Mouse (Mus musculus): ENCODE results near the gene Col8a2. TPM values are rescaled to one million over a fixed set of nuclear protein-coding genes. Genes with fewer than 3 reads are reported as not detected.

Col8a2 gene
- polyA plus RNA-seq, 1 experiment from 2014 or later: 4.9 TPM

DNA sequence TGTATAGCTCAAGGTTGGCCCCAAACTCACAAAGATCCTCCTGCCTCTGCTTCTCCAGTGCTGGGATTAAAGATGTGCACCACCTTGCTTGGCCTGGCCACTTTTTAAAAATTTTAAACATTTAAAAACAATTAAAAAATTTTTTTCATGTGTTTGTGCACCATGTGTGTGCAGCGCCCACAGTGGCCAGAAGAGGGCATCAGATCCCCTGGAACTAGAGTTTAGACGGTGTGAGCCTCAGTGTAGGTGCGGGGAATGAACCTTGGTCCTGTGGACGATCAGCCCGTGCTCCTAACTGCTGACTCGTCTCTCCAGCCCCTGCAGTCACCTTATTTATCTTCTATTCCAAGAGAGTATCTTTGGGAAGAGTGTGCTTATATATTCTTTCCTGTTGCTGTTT, 19.5 kb downstream of the Col8a2 start:
- 83% methylated on average over 6 of the region's 6 CpGs for WGBS
- Histone ChIP-seq H3K4me3 (no peak overlapping the region), H3K4me1 (peaks cover 17% of the 10 kb centered on the region), H3K36me3 (no peaks in the 10 kb centered on the region), H3K9ac (no peak overlapping the region), H3K4me2 (no peak overlapping the region), H3K27me3 (replicated peaks) (peaks cover 44% of the 10 kb centered on the region), H3K9me3 (no peaks in the 10 kb centered on the region), H3K27ac (replicated peaks) (no peak overlapping the region)
- ATAC-seq (ENCODE audit: extremely low read depth, insufficient number of reproducible peaks, low FRiP score, low TSS enrichment): no peak

DNA sequence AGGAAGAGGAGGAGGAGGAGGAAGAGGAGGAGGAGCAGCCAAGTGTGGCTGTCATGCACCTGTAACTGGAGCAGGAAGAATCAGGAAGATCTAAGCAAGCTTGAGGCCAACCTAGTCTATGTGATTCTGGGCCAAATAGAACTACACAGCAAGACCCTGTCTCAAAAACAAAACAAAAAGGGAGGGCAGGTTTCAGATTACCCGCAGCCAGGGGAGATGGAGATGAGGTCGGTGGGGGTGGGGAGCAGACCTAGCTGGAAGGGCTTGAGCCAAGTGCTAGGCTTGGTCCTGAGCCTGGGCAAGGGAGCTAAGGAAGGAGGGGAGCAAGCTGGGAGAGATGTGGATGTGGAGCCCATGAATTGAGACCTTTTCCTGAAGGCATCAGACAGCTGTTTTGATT, 20.2 kb downstream of the Col8a2 start:
- no peak overlapping the region for H3K4me3 ChIP-seq
- WGBS: 19% methylated on average over 2 of the region's 2 CpGs
- peaks cover 9% of the 10 kb centered on the region for H3K4me1 ChIP-seq
- no peaks in the 10 kb centered on the region for H3K36me3 ChIP-seq
- no peaks in the 10 kb centered on the region for H3K9me3 ChIP-seq
- H3K27me3 ChIP-seq (replicated peaks): peaks cover 36% of the 10 kb centered on the region
- no peak overlapping the region for H3K4me2 ChIP-seq
- no peak overlapping the region for H3K27ac ChIP-seq (replicated peaks)
- no peak for ATAC-seq (ENCODE audit: extremely low read depth, insufficient number of reproducible peaks, low FRiP score, low TSS enrichment)
- no peak overlapping the region for H3K9ac ChIP-seq

DNA sequence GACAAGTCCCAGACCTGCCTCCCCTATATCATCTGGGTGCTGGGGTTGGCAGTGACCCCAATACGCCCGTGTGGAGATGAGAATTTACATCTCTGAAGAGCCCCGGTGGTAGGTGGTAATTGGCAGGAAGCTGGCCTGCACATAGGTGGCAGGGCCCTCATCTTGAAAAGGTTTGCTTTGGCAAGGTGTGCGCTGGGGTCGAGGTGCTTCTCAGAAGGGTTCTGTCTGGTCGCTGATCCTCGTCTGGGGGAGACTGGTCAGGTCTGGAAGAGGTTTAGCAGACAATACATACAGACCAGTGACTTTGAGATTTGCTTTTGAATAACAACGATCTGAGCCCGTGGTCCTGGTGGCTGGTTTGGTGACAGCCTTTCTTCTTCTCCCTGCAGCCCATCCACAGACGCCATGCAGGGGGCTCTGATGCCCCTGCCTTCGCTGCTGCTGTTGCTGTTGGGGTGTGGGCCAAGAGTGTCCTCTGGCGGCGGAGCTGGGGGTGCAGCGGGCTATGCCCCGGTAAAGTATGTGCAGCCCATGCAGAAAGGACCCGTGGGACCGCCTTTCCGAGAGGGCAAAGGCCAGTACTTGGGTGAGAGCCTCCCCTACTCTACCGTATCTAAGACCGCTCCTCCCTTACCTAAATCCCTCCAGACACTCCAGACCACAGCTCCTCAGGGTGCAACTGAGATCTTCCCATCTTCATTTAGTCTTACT, 22.8 kb downstream of the Col8a2 start:
- Histone ChIP-seq H3K4me1 (peaks cover 21% of the 10 kb centered on the region), H3K27me3 (replicated peaks) (peaks cover 11% of the 10 kb centered on the region), H3K27ac (replicated peaks) (no peak overlapping the region), H3K9ac (no peak overlapping the region), H3K36me3 (no peaks in the 10 kb centered on the region), H3K9me3 (no peaks in the 10 kb centered on the region), H3K4me2 (peak overlapping the region; percentile 54), H3K4me3 (0 out of 2 replicates have a peak overlapping the region, but pooled peaks have one; percentile 1)
- WGBS: 15% methylated on average over 20 of the region's 20 CpGs
- no peak for ATAC-seq (ENCODE audit: extremely low read depth, insufficient number of reproducible peaks, low FRiP score, low TSS enrichment)

DNA sequence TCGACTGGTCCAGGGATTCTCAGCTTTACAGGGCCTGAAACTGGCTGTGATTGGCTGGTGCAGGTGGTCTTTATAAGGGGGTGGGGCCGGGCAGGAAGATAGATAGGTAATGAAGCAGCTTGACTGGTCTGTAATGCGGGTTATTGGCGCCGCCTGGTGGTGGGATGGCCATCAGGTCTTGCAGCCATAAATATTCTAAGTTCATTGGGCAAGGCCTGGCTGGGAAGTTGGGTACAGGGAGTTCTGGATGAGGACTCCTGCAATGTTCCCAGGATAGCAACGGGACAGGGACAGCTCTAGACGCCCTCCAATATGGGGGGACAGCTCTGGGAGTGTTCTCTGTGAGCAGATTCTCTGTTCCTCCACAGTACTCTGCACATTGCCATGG, 23.3 kb downstream of the Col8a2 start:
- Histone ChIP-seq H3K9me3 (no peaks in the 10 kb centered on the region), H3K27me3 (replicated peaks) (peaks cover 11% of the 10 kb centered on the region), H3K27ac (replicated peaks) (no peak overlapping the region), H3K4me3 (0 out of 2 replicates have a peak overlapping the region, but pooled peaks have one; percentile 1), H3K4me2 (peak overlapping the region; percentile 54), H3K36me3 (0 out of 2 replicates have a peak, but pooled peaks cover 3% of the 10 kb centered on the region), H3K4me1 (peaks cover 26% of the 10 kb centered on the region), H3K9ac (no peak overlapping the region)
- ATAC-seq (ENCODE audit: extremely low read depth, insufficient number of reproducible peaks, low FRiP score, low TSS enrichment): no peak; the same call in 1 of the 2 replicates
- under 1% methylated on average over 7 of the region's 7 CpGs for WGBS

DNA sequence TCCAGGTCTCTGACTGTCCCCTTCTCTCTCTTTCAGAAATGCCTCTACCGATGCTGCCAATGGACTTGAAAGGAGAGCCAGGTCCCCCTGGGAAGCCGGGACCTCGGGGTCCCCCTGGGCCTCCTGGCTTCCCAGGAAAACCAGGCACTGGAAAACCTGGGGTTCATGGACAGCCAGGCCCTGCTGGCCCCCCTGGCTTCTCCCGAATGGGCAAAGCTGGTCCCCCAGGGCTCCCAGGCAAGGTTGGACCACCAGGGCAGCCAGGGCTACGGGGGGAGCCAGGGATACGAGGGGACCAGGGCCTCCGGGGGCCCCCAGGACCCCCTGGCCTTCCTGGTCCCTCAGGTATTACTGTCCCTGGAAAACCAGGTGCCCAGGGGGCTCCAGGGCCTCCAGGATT, 23.8 kb downstream of the Col8a2 start:
- 70% methylated on average over 7 of the region's 7 CpGs for WGBS

DNA sequence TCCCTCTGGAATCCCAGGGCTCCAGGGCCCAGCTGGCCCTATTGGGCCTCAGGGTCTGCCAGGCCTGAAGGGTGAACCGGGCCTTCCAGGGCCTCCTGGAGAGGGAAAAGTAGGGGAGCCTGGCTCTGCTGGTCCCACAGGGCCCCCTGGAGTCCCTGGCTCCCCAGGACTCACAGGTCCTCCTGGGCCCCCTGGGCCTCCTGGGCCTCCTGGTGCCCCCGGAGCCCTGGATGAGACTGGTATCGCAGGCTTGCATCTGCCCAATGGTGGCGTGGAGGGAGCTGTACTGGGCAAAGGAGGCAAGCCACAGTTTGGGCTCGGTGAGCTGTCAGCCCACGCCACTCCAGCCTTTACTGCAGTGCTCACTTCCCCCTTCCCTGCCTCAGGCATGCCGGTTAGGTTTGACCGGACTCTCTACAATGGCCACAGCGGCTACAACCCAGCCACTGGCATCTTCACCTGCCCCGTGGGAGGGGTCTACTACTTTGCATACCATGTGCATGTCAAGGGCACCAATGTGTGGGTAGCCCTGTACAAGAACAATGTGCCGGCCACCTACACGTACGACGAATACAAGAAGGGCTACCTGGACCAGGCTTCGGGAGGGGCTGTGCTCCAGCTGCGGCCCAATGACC, 25.1 kb downstream of the Col8a2 start:
- 86% methylated on average over 16 of the region's 16 CpGs for WGBS
- Histone ChIP-seq H3K4me3 (no peak overlapping the region), H3K9me3 (no peaks in the 10 kb centered on the region), H3K36me3 (peaks cover 20% of the 10 kb centered on the region), H3K27ac (replicated peaks) (no peak overlapping the region), H3K4me1 (peaks cover 35% of the 10 kb centered on the region), H3K27me3 (replicated peaks) (peaks cover 11% of the 10 kb centered on the region), H3K4me2 (no peak overlapping the region), H3K9ac (no peak overlapping the region)
- no peak for ATAC-seq (ENCODE audit: extremely low read depth, insufficient number of reproducible peaks, low FRiP score, low TSS enrichment)

More for the DNA sequence above, 23.8 kb downstream of the Col8a2 start:
- Histone ChIP-seq H3K9ac (no peak overlapping the region), H3K27ac (replicated peaks) (no peak overlapping the region), H3K27me3 (replicated peaks) (peaks cover 11% of the 10 kb centered on the region), H3K4me3 (no peak overlapping the region), H3K9me3 (no peaks in the 10 kb centered on the region), H3K4me2 (no peak overlapping the region), H3K4me1 (peaks cover 29% of the 10 kb centered on the region), H3K36me3 (peaks cover 6% of the 10 kb centered on the region; the same call in 1 of the 2 replicates)
- ATAC-seq (ENCODE audit: extremely low read depth, insufficient number of reproducible peaks, low FRiP score, low TSS enrichment): no peak

DNA sequence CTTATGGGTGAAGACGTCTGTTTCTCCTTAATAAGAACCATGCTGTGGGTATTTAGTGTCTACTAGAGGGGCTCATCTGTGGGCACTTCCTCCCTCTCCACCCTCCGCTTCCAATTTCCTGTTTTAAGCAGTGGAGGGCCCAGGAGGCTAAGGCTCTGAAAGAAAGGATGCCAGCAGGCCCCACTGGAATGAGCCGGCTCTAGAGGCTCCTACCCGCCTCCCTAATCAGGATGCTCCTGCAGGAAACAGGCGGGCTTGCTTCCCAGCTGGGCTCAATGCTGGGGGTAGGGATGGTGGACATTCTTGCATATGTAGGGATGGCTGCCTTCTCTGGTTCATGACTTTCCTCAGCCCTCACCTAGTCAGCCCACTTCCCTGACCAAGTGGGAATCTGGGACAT, 26.6 kb downstream of the Col8a2 start:
- Histone ChIP-seq H3K4me3 (no peak overlapping the region), H3K27me3 (replicated peaks) (peaks cover 11% of the 10 kb centered on the region), H3K36me3 (peaks cover 35% of the 10 kb centered on the region), H3K9ac (0 out of 2 replicates have a peak overlapping the region, but pooled peaks have one; percentile 13), H3K4me1 (peaks cover 35% of the 10 kb centered on the region), H3K4me2 (no peak overlapping the region), H3K9me3 (no peaks in the 10 kb centered on the region), H3K27ac (replicated peaks) (no peak overlapping the region)
- WGBS: 32% methylated on average over 5 of the region's 5 CpGs
- no peak for ATAC-seq (ENCODE audit: extremely low read depth, insufficient number of reproducible peaks, low FRiP score, low TSS enrichment)

DNA sequence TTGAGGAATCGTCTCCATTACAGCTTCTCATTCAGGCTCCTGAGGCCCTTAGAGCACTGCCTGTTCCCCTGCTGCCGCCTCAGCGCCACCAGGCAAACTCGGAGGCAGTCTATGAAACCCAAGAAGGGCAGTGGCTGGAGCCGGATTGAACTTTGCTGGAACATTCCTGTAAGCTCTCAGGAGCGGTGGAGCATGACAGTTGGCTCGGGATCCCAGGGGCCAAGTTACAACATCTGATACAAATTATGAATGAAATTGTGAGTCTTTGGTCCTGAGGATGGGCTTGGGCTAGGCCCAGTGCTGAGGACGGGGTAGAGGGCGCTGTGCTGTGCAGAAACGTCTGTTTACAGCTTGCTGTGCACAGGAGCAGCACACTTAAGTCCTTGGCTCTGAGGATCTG, 27.8 kb downstream of the Col8a2 start:
- Histone ChIP-seq H3K36me3 (peaks cover 40% of the 10 kb centered on the region), H3K4me2 (no peak overlapping the region), H3K27me3 (replicated peaks) (peaks cover 2% of the 10 kb centered on the region), H3K4me3 (no peak overlapping the region), H3K4me1 (peaks cover 32% of the 10 kb centered on the region), H3K9me3 (no peaks in the 10 kb centered on the region), H3K9ac (no peak overlapping the region), H3K27ac (replicated peaks) (no peak overlapping the region)
- 60% methylated on average over 10 of the region's 10 CpGs for WGBS
- ATAC-seq (ENCODE audit: extremely low read depth, insufficient number of reproducible peaks, low FRiP score, low TSS enrichment): no peak

DNA sequence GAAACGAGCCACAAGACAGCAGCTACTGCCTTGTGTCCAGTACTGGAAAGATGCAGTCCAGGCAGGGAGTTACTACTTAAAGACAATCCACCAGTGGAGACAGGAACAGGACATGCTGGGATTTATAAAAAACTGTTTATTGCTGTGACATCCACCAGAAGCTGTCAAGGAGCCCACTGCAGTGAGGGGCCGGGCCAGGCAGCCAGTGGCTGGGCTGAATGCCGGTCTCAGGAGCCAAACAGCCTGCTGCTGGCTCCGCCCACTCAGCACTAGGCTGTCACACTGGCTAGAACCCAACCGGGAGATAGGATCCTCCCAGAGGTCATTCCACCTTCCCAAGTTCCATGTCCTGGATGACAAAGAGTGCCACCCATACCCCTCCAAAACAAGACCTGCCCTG, 29.3 kb downstream of the Col8a2 start:
- Histone ChIP-seq H3K9me3 (no peaks in the 10 kb centered on the region), H3K4me1 (peaks cover 42% of the 10 kb centered on the region), H3K9ac (no peak overlapping the region), H3K27me3 (replicated peaks) (no peaks in the 10 kb centered on the region; the same call in 1 of the 2 replicates), H3K4me3 (no peak overlapping the region), H3K27ac (replicated peaks) (no peak overlapping the region), H3K4me2 (no peak overlapping the region), H3K36me3 (peaks cover 43% of the 10 kb centered on the region)
- WGBS: 34% methylated on average over 5 of the region's 5 CpGs
- no peak for ATAC-seq (ENCODE audit: extremely low read depth, insufficient number of reproducible peaks, low FRiP score, low TSS enrichment)

DNA sequence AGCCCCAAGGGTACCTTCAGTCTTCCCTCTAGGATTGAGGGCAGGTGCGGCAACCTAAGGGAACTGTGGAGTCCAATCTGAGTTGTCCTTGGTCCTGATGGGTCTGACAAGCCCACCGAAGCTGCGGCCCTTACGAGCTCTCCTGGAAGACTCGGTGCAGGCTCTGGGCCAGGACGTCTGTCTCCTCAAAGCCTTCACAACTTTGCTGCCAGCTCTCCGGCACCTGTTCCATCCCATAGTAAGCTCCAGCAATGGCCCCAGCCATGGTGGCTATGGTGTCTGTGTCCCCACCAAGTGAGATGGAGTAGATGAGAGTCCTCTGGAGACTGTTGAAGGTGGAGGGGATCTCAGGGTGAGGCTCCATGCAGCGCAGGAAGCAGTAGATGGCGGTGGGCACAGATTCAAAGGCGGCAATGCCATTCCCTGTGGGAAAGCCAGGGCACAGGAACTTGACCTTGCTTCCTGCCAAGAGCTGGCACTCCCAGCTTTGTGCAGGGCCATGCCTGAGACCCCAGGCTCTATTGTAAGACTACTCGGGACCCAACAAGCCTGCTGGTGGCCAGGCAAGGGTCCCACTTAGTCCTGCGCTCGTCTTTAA, 29.9 kb downstream of the Col8a2 start:
- Histone ChIP-seq H3K4me2 (no peak overlapping the region), H3K4me3 (no peak overlapping the region), H3K4me1 (peaks cover 42% of the 10 kb centered on the region), H3K9ac (no peak overlapping the region), H3K27ac (replicated peaks) (no peak overlapping the region), H3K9me3 (no peaks in the 10 kb centered on the region), H3K27me3 (replicated peaks) (no peaks in the 10 kb centered on the region; the same call in 1 of the 2 replicates), H3K36me3 (peaks cover 43% of the 10 kb centered on the region)
- no peak for ATAC-seq (ENCODE audit: extremely low read depth, insufficient number of reproducible peaks, low FRiP score, low TSS enrichment)
- WGBS: 89% methylated on average over 13 of the region's 13 CpGs

DNA sequence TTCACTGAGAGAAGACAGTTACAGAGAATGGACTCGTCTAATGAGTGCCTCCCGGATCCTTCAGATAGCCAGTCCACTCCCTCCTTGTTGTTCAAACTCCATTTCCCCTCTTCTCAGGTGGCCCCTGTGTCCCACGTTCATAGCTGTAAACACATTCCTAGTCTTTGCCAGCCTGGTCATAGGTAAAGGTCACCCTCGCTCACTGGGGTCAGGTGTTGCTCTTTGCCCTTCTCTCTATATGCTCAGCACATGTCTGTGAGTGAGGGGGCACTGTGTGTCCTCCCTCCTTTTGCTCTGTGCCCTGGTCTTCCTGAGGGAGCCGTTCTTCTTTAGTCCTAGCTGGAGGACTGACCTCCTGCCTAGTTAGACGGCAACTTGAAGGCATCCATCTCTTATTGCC, 33.2 kb downstream of the Col8a2 start:
- Histone ChIP-seq H3K9me3 (no peaks in the 10 kb centered on the region), H3K36me3 (peaks cover 40% of the 10 kb centered on the region), H3K27me3 (replicated peaks) (peaks cover 28% of the 10 kb centered on the region), H3K4me2 (peak overlapping the region; percentile 95; the same call in 1 of the 2 replicates), H3K27ac (replicated peaks) (no peak overlapping the region), H3K4me1 (peaks cover 31% of the 10 kb centered on the region), H3K9ac (peak overlapping the region; percentile 37; the same call in 1 of the 2 replicates), H3K4me3 (no peak overlapping the region)
- no peak for ATAC-seq (ENCODE audit: extremely low read depth, insufficient number of reproducible peaks, low FRiP score, low TSS enrichment)
- 77% methylated on average over 6 of the region's 6 CpGs for WGBS

Data from heart, embryonic 13.5 days (tissue).